Mouse (Mus musculus) hindbrain, embryonic 11.5 days (tissue): ENCODE results near the gene Mamdc4. TPM values are rescaled to one million over a fixed set of nuclear protein-coding genes. Genes with fewer than 3 reads are reported as not detected.
A peak's percentile ranks its signal among the peaks of the same experiment; 100 is the strongest.
"Not testable (repeated sequence)": the region's sequence is repeated elsewhere in the genome, so short reads cannot be mapped to it uniquely, and the experiment has no call there.

Source experiments
- ATAC-seq: fragments of 200-750 bp; cut with Nextera tagmentation; 2 replicates; pipeline ENCODE4 v1.8.0; 2017; ENCODE audit warnings: mild to moderate bottlenecking, moderate TSS enrichment, moderate library complexity; ENCODE audit not compliant: low FRiP score
- DNase-seq: peaks from one replicate; pipeline ENCODE4 v3.0.0-alpha.2; 2015; ENCODE audit warnings: low spot score
- H3K27ac ChIP-seq: fragments of 300-500 bp; sonication (generic); 2 replicates; pipeline ENCODE4 v1.5.1; 2014; ENCODE audit warnings: mild to moderate bottlenecking, low read depth, low read length
- H3K27me3 ChIP-seq: fragments of 300-500 bp; sonication (generic); 2 replicates; pipeline ENCODE4 v1.6.1; 2014; ENCODE audit warnings: mild to moderate bottlenecking, low read length, moderate library complexity, mixed read lengths; ENCODE audit not compliant: control insufficient read depth, insufficient read depth
- H3K36me3 ChIP-seq: fragments of 300-500 bp; sonication (generic); 2 replicates; pipeline ENCODE4 v1.6.1; 2014; ENCODE audit warnings: mild to moderate bottlenecking, low read length, moderate library complexity, mixed read lengths; ENCODE audit not compliant: control insufficient read depth, insufficient read depth
- H3K4me1 ChIP-seq: fragments of 300-500 bp; sonication (generic); replicated peaks from 2 replicates; pipeline ENCODE4 v1.6.1; 2014; ENCODE audit warnings: low read length, mixed read lengths; ENCODE audit not compliant: control insufficient read depth, insufficient read depth
- H3K4me2 ChIP-seq: fragments of 300-500 bp; sonication (generic); replicated peaks from 2 replicates; pipeline ENCODE4 v1.6.1; 2014; ENCODE audit warnings: mild to moderate bottlenecking, low read depth, low read length
- H3K4me3 ChIP-seq: fragments of 300-500 bp; sonication (generic); 2 replicates; pipeline ENCODE4 v1.5.1; 2014; ENCODE audit warnings: low read depth, low read length
- H3K9ac ChIP-seq: fragments of 300-500 bp; sonication (generic); 2 replicates; pipeline ENCODE4 v1.6.1; 2014; ENCODE audit warnings: low read depth, low read length
- H3K9me3 ChIP-seq: fragments of 300-500 bp; sonication (generic); 2 replicates; pipeline ENCODE4 v1.6.1; 2016; ENCODE audit warnings: low read length; ENCODE audit not compliant: control insufficient read depth
- WGBS: fragments of 180-500 bp; shearing (Covaris S2); extraction: QIAGEN DNeasy Blood & Tissue Kit; methylation state at CpG from one replicate; pipeline ENCODE4 v1.1.7; 2014; 5-methylcytosine and 5-hydroxymethylcytosine counted together
- polyA plus RNA-seq: library from polyadenylated mRNA; unstranded; fragments of >200 nt; fragmentation: Nextera tagmentation; extraction: Ambion mirVana; gene quantifications from 2 replicates; pipeline ENCODE4 v1.2.1, GENCODE M21; 2014

Gene Mamdc4
- polyA plus RNA-seq, 1 experiment from 2014 or later: 4.2 TPM

DNA sequence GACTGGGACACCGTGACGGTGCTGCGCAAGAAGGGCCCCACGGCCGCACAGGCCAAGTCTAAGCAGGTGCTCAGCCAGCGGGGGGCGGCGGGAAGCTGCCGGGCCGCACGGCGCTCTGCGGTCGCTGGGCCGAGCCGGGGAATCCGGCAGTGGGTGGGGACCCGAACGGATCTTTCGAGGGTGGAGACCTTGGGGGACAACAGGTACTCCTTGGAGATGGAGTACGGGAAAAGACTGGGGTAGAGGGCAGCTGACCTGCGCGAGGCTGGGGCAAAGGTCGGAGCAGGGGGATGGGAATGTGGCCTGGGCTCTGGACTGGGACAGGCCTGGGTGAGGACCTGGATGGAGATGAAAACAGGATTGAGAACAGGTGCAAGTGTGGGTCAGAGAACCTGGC is 16.7 kb downstream of the Mamdc4 start:
- H3K9ac ChIP-seq: peak overlapping the region; percentile 94
- H3K27ac ChIP-seq: peak overlapping the region; percentile 70
- peaks cover 8% of the 10 kb centered on the region for H3K36me3 ChIP-seq
- ATAC-seq (no peak; the same call in 1 of the 2 replicates), DNase-seq (no peak)
- H3K27me3 ChIP-seq: no peaks in the 10 kb centered on the region
- H3K4me3 ChIP-seq: peak overlapping the region; percentile 97
- H3K4me1 ChIP-seq: peaks cover 3% of the 10 kb centered on the region; the same call in 1 of the 2 replicates
- H3K9me3 ChIP-seq: no peaks in the 10 kb centered on the region
- peak overlapping the region; percentile 84 for H3K4me2 ChIP-seq
- WGBS: 0% methylated on average over 24 of the region's 24 CpGs

DNA sequence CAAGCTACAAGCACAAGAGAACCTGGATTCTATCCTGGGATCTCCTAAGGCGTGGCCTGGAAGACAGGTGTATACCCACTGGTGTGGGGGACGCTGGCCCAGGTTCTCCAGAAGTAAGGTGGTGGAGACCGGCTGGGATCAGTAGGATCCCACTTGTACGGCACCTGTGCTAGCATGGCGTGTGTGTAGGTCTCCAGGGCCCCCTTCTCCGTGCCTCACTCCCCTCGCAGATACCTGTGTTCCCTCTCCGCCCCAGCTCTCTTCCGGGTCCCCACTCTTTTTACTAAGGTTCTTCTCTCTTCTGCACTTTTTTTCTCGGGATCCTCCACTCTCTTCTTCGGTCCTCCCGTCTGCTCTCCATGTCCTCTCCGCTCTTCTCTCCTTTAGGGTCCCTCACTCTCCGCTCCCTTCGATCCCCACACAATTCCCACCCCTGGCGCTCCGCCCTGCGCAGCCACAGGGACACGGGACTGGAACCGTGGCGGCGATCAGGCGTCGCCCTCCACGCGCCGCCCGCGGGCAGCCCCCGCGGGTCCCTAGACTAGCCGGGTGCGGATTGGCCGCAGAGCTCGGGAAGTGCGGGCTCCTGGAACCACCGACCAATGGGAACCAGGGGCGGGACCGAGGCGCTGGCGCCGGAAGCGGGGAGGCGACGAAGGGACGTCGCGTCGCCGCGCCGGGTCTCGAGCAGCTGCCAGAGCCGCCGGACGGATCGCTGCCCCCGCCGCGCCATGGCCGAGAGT is 17.3 kb downstream of the Mamdc4 start, which contains the start of gene Edf1:
Gene Edf1 (plus strand): TSS at position 627 of the 743 bp plus-strand sequence.
- H3K4me3 ChIP-seq: peak within 1 kb of the TSS; percentile 97
- H3K27ac ChIP-seq: peak within 1 kb of the TSS; percentile 70
- H3K9me3 ChIP-seq: no peaks in the 10 kb centered on the region
- peaks cover 3% of the 10 kb centered on the region; the same call in 1 of the 2 replicates for H3K4me1 ChIP-seq
- peaks cover 8% of the 10 kb centered on the region for H3K36me3 ChIP-seq
- peak; percentile 97 for ATAC-seq
- H3K4me2 ChIP-seq: peak within 1 kb of the TSS; percentile 84
- DNase-seq: peak; percentile 95
- WGBS: under 1% methylated on average over 61 of the region's 61 CpGs
- peak within 1 kb of the TSS; percentile 94 for H3K9ac ChIP-seq
- no peaks in the 10 kb centered on the region for H3K27me3 ChIP-seq

DNA sequence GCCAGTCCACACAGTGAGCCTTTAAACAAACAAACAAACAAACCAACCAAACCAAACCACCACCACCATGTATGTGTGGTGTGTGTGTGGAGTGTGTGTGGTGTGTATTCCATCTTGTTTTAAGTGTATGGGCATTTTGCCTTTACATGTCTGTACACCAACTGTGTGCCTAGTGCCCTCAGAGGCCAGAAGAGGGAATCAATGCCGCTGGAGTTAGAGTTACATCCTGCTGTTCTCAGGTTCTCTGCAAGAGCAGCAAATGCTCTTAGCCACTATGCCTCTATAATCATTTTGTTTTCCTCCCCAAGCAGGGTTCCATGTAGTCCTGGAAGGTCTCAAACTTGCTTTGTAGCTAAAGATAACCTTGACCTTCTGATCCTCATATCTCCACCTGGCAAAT is 18.3 kb downstream of the Mamdc4 start:
- 54% methylated on average over 1 of the region's 1 CpGs for WGBS
- H3K36me3 ChIP-seq: peaks cover 3% of the 10 kb centered on the region; the same call in 1 of the 2 replicates
- no peak overlapping the region for H3K4me2 ChIP-seq
- ATAC-seq (no peak), DNase-seq (no peak)
- no peaks in the 10 kb centered on the region for H3K9me3 ChIP-seq
- H3K4me1 ChIP-seq: peaks cover 3% of the 10 kb centered on the region; the same call in 1 of the 2 replicates
- no peaks in the 10 kb centered on the region for H3K27me3 ChIP-seq
- no peak overlapping the region for H3K4me3 ChIP-seq
- H3K9ac ChIP-seq: no peak overlapping the region
- H3K27ac ChIP-seq: no peak overlapping the region

DNA sequence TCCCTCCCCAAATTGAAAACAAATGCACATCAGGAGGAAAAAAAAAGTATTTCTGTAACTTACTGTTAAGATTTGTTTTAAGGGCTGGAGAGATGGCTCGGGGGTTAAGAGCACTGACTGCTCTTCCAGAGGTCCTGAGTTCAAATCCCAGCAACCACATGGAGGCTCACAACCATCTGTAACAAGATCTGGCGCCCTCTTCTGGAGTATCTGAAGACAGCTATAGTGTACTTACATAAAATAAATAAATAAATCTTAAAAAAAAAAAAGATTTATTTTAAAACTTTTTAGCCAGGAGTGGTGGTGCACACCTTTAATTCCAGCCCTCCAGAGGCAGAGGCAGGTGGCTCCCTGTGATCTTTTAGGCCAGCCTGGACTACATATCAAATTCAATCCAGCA is 19.2 kb downstream of the Mamdc4 start:
- not testable (repeated sequence) for H3K27ac ChIP-seq, H3K27me3 ChIP-seq, H3K4me1 ChIP-seq, H3K4me3 ChIP-seq, ATAC-seq, H3K36me3 ChIP-seq, H3K9me3 ChIP-seq, DNase-seq, H3K9ac ChIP-seq, H3K4me2 ChIP-seq
- WGBS: 56% methylated on average over 2 of the region's 2 CpGs

DNA sequence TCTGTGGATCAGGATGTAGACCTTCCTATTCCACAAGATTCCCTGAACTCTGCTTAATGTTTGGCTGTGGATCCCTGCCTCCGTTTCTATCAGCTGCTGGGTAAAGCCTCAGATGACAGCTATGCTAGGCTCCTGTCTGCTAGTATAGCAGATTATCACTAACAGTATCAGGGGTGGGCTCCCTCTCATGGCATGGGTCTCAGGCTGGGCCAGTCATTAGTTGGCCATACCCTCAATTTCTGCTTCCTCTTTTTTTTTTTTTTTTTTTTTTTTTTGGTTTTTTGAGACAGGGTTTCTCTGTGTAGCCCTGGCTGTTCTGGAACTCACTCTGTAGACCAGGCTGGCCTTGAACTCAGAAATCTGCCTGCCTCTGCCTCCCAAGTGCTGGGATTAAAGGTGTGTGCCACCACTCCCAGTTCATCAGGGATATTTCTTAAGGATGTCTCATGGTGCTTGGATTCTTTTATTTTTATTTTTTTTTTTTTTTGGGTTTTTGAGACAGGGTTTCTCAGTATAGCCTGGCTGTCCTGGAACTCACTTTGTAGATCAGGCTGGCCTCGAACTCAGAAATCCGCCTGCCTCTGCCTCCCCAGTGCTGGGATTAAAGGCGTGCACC is 21.4 kb downstream of the Mamdc4 start:
- H3K27me3 ChIP-seq, ATAC-seq: not testable (repeated sequence)

DNA sequence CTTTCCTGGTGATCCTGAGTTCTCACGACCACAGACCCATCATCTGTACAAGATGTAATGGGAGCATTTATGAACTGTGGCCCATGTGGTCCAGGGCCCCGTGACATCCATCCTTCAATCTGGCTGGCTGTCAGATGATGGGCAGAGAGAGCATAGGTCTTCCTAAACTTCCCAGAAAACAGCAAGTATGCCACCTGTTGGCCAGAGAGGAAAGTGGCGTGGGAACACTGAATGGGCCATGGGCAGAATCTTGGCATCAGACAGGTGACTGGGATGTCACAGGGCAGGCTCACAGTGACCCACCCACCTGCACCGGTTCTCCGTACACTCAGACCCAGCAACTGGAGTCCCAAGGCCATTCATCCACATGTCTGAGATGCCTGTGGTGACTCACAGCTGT is 23.5 kb downstream of the Mamdc4 start:
- 27% methylated on average over 5 of the region's 5 CpGs for WGBS
- Histone ChIP-seq H3K27ac (no peak overlapping the region), H3K9me3 (no peaks in the 10 kb centered on the region), H3K9ac (no peak overlapping the region), H3K36me3 (no peaks in the 10 kb centered on the region), H3K27me3 (no peaks in the 10 kb centered on the region), H3K4me2 (no peak overlapping the region), H3K4me1 (no peaks in the 10 kb centered on the region), H3K4me3 (no peak overlapping the region)
- no peak for ATAC-seq
- peak; percentile 41 for DNase-seq

More for the DNA sequence above, 21.4 kb downstream of the Mamdc4 start:
- H3K9ac ChIP-seq, H3K36me3 ChIP-seq, H3K4me3 ChIP-seq, H3K27ac ChIP-seq, H3K4me1 ChIP-seq, H3K9me3 ChIP-seq, DNase-seq, H3K4me2 ChIP-seq: not testable (repeated sequence)
- WGBS: 80% methylated on average over 4 of the region's 4 CpGs

DNA sequence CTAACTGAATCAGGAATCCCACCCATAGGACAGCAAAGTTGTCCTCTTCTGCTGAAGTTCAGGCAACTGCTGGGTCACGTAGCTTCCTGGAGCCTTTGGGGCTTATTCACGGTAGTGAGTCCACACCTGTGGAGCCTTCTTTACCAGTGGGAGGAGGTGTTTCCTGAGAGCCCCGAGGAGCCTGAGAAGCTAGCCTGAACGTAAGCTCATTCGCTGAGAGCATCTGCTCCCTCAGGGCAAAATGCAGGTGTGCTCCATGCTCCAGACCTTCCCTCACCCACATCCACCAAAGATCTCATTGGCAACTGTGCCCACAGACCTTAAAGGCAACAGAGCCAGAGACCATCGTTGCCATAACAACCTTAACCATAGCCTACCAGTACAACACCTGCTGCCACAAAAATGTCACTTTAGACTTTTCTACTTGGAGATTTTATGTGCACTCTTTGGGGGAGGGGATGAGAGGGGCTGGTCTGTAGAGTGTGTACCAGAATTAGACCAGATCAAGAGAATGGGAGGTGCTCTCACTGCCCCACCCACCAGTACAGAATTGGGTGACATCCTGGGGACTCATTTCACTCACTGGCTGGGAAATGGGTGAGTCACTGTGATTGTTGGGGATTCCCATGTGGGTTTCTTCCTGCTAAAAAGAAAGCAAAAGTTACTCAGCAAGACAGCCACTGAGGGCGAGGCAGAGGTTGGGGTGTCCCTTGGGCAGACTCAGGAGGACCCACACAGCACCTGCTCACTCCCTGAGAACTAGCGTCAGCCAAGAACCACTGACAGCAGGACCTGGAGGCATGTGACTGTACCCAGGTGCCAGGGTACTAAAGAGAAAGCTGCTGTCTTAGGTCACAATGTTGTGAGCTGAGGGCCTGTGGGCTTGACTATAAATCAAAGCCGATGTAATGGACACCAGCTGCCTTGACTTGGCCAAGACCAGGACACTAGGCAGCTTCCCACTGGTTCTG is 25.3 kb downstream of the Mamdc4 start:
- no peak for ATAC-seq
- H3K27ac ChIP-seq: no peak overlapping the region
- 82% methylated on average over 9 of the region's 9 CpGs for WGBS
- no peak overlapping the region for H3K4me3 ChIP-seq
- no peak for DNase-seq
- no peak overlapping the region for H3K9ac ChIP-seq
- no peaks in the 10 kb centered on the region for H3K27me3 ChIP-seq
- H3K4me2 ChIP-seq: no peak overlapping the region
- H3K36me3 ChIP-seq: no peaks in the 10 kb centered on the region
- H3K4me1 ChIP-seq: no peaks in the 10 kb centered on the region
- no peaks in the 10 kb centered on the region for H3K9me3 ChIP-seq

- H3K36me3 ChIP-seq: no peaks in the 10 kb centered on the region
- WGBS: 3% methylated on average over 43 of the region's 48 CpGs
- peak; percentile 99 for ATAC-seq
- no peaks in the 10 kb centered on the region for H3K9me3 ChIP-seq
- H3K4me1 ChIP-seq: no peaks in the 10 kb centered on the region
- H3K9ac ChIP-seq: peak within 1 kb of the TSS; percentile 79
- peak within 1 kb of the TSS; percentile 60 for H3K4me3 ChIP-seq
- peak within 1 kb of the TSS; percentile 75 for H3K4me2 ChIP-seq
- DNase-seq: peak; percentile 97
- H3K27me3 ChIP-seq: no peaks in the 10 kb centered on the region
- 0 out of 2 replicates have a peak within 1 kb of the TSS, but pooled peaks have one; percentile 33 for H3K27ac ChIP-seq
These were observed 27.7 kb downstream of the Mamdc4 start, which contains the start of gene Traf2 for GRCm38 (mm10) chr2:25546811-25547491. Traf2 (minus strand) TSS chr2:25546940.
